ENCODE assay signal across 14 mouse cellular contexts in genomic region chr10:58672557-58673277, GRCm38 (mm10). TPM values are rescaled to one million over a fixed set of nuclear protein-coding genes. Genes with fewer than 3 reads are reported as not detected.
A peak's percentile ranks its signal among the peaks of the same experiment; 100 is the strongest.
DNase-seq lines count a peak whose midpoint lies in the region; ATAC-seq lines count a peak whose summit lies in the region.
"Had no signal": no experiment of that assay in that cellular context is flagged by ENCODE, and none has a peak within 500 bp of the region (broad histone marks: within the 10 kb centered on the region; RNA-seq: fewer than 3 reads in every experiment).

No protein-coding gene starts in this region.

- intact Hi-C loops in heart, postnatal 10 days (cut with DNase I), result no loop called here

- no peak overlapping the region for H3K9ac ChIP-seq in embryonic facial prominence, embryonic 12.5 days
- no peak overlapping the region for H3K9ac ChIP-seq in hindbrain, embryonic 13.5 days
- no peak overlapping the region for H3K9ac ChIP-seq in midbrain, embryonic 15.5 days
- H3K9ac ChIP-seq in heart, embryonic 11.5 days (ENCODE audit: low read depth, low read length), result no peak overlapping the region
- H3K9ac ChIP-seq: embryonic facial prominence, embryonic 13.5 days; liver, embryonic 14.5 days had no signal

- peaks cover 8% of the 10 kb centered on the region; the same call in 1 of the 2 replicates for H3K27me3 ChIP-seq in embryonic facial prominence, embryonic 12.5 days
- peaks cover 12% of the 10 kb centered on the region for H3K27me3 ChIP-seq in hindbrain, embryonic 13.5 days
- no peaks in the 10 kb centered on the region; the same call in 1 of the 2 replicates for H3K27me3 ChIP-seq in midbrain, embryonic 15.5 days (replicated peaks)
- H3K27me3 ChIP-seq in heart, embryonic 11.5 days (ENCODE audit: control insufficient read depth, insufficient read depth, low read length), result peaks cover 6% of the 10 kb centered on the region

- H3K4me2 ChIP-seq in embryonic facial prominence, embryonic 12.5 days (replicated peaks), result peak overlapping the region; percentile 19; the same call in 1 of the 2 replicates
- H3K4me2 ChIP-seq in hindbrain, embryonic 13.5 days, result no peak overlapping the region
- no peak overlapping the region for H3K4me2 ChIP-seq in midbrain, embryonic 15.5 days
- no peak overlapping the region for H3K4me2 ChIP-seq in heart, embryonic 11.5 days

- H3K4me3 ChIP-seq in embryonic facial prominence, embryonic 12.5 days, result no peak overlapping the region
- H3K4me3 ChIP-seq in hindbrain, embryonic 13.5 days, result no peak overlapping the region
- H3K4me3 ChIP-seq in midbrain, embryonic 15.5 days, result no peak overlapping the region
- H3K4me3 ChIP-seq in heart, embryonic 11.5 days (ENCODE audit: low read depth, low read length), result no peak overlapping the region

- no peak overlapping the region for H3K27ac ChIP-seq in embryonic facial prominence, embryonic 12.5 days
- H3K27ac ChIP-seq in hindbrain, embryonic 13.5 days, result peak overlapping the region; percentile 58
- peak overlapping the region; percentile 13; the same call in 1 of the 2 replicates for H3K27ac ChIP-seq in midbrain, embryonic 15.5 days
- no peak overlapping the region for H3K27ac ChIP-seq in heart, embryonic 11.5 days (ENCODE audit: low read depth, low read length)
- H3K27ac ChIP-seq: embryonic facial prominence, embryonic 13.5 days; liver, embryonic 14.5 days had no signal

- no peak for ATAC-seq in embryonic facial prominence, embryonic 12.5 days (ENCODE audit: insufficient number of reproducible peaks, insufficient read depth, low FRiP score, low TSS enrichment)
- ATAC-seq in hindbrain, embryonic 13.5 days (ENCODE audit: low FRiP score), result peak; percentile 66
- ATAC-seq in midbrain, embryonic 15.5 days (replicated peaks), result peak; percentile 66
- no peak for ATAC-seq in heart, embryonic 11.5 days (replicated peaks; ENCODE audit: insufficient number of reproducible peaks, low FRiP score, low TSS enrichment)

- 66% methylated on average over 10 of the region's 10 CpGs for WGBS in embryonic facial prominence, embryonic 12.5 days
- WGBS in hindbrain, embryonic 13.5 days, result 28% methylated on average over 10 of the region's 10 CpGs
- WGBS in midbrain, embryonic 15.5 days, result 26% methylated on average over 10 of the region's 10 CpGs
- 69% methylated on average over 10 of the region's 10 CpGs for WGBS in heart, embryonic 11.5 days (ENCODE audit: insufficient replicate concordance)

- no peaks in the 10 kb centered on the region for H3K4me1 ChIP-seq in embryonic facial prominence, embryonic 12.5 days
- H3K4me1 ChIP-seq in hindbrain, embryonic 13.5 days (replicated peaks), result peaks cover 19% of the 10 kb centered on the region
- H3K4me1 ChIP-seq in midbrain, embryonic 15.5 days, result peaks cover 21% of the 10 kb centered on the region
- no peaks in the 10 kb centered on the region for H3K4me1 ChIP-seq in heart, embryonic 11.5 days (ENCODE audit: control insufficient read depth, insufficient read depth, low read length)

- no peaks in the 10 kb centered on the region for H3K9me3 ChIP-seq in embryonic facial prominence, embryonic 12.5 days
- H3K9me3 ChIP-seq in hindbrain, embryonic 13.5 days, result no peaks in the 10 kb centered on the region
- H3K9me3 ChIP-seq in midbrain, embryonic 15.5 days, result no peaks in the 10 kb centered on the region
- H3K9me3 ChIP-seq in heart, embryonic 11.5 days (replicated peaks; ENCODE audit: control insufficient read depth, low read length), result no peaks in the 10 kb centered on the region
- H3K9me3 ChIP-seq: embryonic facial prominence, embryonic 13.5 days had no signal

- H3K36me3 ChIP-seq in embryonic facial prominence, embryonic 12.5 days, result no peaks in the 10 kb centered on the region
- H3K36me3 ChIP-seq in hindbrain, embryonic 13.5 days, result no peaks in the 10 kb centered on the region
- no peaks in the 10 kb centered on the region for H3K36me3 ChIP-seq in midbrain, embryonic 15.5 days (replicated peaks)
- no peaks in the 10 kb centered on the region for H3K36me3 ChIP-seq in heart, embryonic 11.5 days (ENCODE audit: control insufficient read depth, insufficient read depth, low read length)
- H3K36me3 ChIP-seq: embryonic facial prominence, embryonic 13.5 days had no signal

- peak; percentile 5 for DNase-seq in embryo, embryonic 10 days (ENCODE audit: low spot score)
- DNase-seq in thymus, postnatal 25 days, result no peak
- DNase-seq in ovary, postnatal 10 days (ENCODE audit: low spot score), result no peak
- no peak for DNase-seq in heart, postnatal 10 days

RNA-seq across cellular contexts. Expression of gene Edar, which starts 2.7 kb away (rescaled TPM):
- polyA plus RNA-seq in embryonic facial prominence, embryonic 12.5 days (2016; fragmentation: Nextera tagmentation; extraction: Ambion mirVana), result 1.1 and 1.4 TPM in 2 replicates
- polyA plus RNA-seq in hindbrain, embryonic 13.5 days (2015; fragmentation: Nextera tagmentation; extraction: Ambion mirVana), result 0.16 and 0.21 TPM in 2 replicates
- 0.20 and 0.28 TPM in 2 replicates for polyA plus RNA-seq in midbrain, embryonic 15.5 days (2015; fragmentation: Nextera tagmentation; extraction: Ambion mirVana)
- polyA plus RNA-seq in heart, embryonic 11.5 days (2014; fragmentation: Nextera tagmentation; extraction: Ambion mirVana), result 0.13 TPM in 1 of 2 replicates, not detected in the other
- total RNA-seq in heart, postnatal 10 days (2021), result under 1 TPM; 0.64 to 0.65 TPM
- total RNA-seq: neutrophil, adult 5-6 weeks had no signal
- polyA plus RNA-seq: liver, embryonic 14.5 days had no signal

RNA-seq across cellular contexts. Expression of gene Gm17542, which starts 45.3 kb away (rescaled TPM):
- not detected in 2 replicates for polyA plus RNA-seq in embryonic facial prominence, embryonic 12.5 days (2016; fragmentation: Nextera tagmentation; extraction: Ambion mirVana)
- not detected in 2 replicates for polyA plus RNA-seq in hindbrain, embryonic 13.5 days (2015; fragmentation: Nextera tagmentation; extraction: Ambion mirVana)
- polyA plus RNA-seq in midbrain, embryonic 15.5 days (2015; fragmentation: Nextera tagmentation; extraction: Ambion mirVana), result not detected in 2 replicates
- polyA plus RNA-seq in heart, embryonic 11.5 days (2014; fragmentation: Nextera tagmentation; extraction: Ambion mirVana), result not detected in 2 replicates
- not detected for total RNA-seq in heart, postnatal 10 days (2021)
- total RNA-seq: adrenal gland, postnatal 14 days; heart, adult 18-20 months; left cerebral cortex, postnatal 10 days; neutrophil, adult 5-6 weeks had no signal
- polyA plus RNA-seq: embryonic facial prominence, embryonic 13.5 days; liver, embryonic 14.5 days had no signal

Comparison
In these comparisons a context has a peak if more than half of its experiments do, and no peak if none do; other contexts are left out.
1. ATAC-seq: peak in hindbrain, embryonic 13.5 days (single experiment) and midbrain, embryonic 15.5 days (single experiment); none in embryonic facial prominence, embryonic 12.5 days (single experiment) and heart, embryonic 11.5 days (single experiment).
2. H3K27ac ChIP-seq: peak in hindbrain, embryonic 13.5 days (single experiment) and midbrain, embryonic 15.5 days (single experiment); none in embryonic facial prominence, embryonic 12.5 days (single experiment) and heart, embryonic 11.5 days (single experiment).